Mouse (Mus musculus) lung, adult 2 months (tissue): ENCODE data around the gene Pls1.

Experiments
- CTCF ChIP-seq: fragments of 200-500 bp; IDR thresholded peaks from 2 replicates; pipeline ENCODE4 v1.5.1; 2011; ENCODE audit warnings: mild to moderate bottlenecking, low read length, control low read depth; ENCODE audit not compliant: insufficient read depth
- POLR2A ChIP-seq: fragments of 200-500 bp; IDR thresholded peaks from 2 replicates; pipeline ENCODE4 v1.6.1; 2011; ENCODE audit warnings: low read depth, mild to moderate bottlenecking, control low read depth, low read length, borderline replicate concordance; ENCODE audit errors: extremely low read depth

GRCm38 (mm10) chr9:95747298-95747697 is 97.8 kb downstream of the Pls1 start:
- TF ChIP-seq POLR2A = no peak
- no peak for TF ChIP-seq CTCF
